Mouse (Mus musculus) MEL (cell line): ENCODE data around the gene Cdkal1.

ENCODE experiments used
- CHD1 ChIP-seq: IDR thresholded peaks from 2 replicates; pipeline ENCODE4 v1.6.1; 2012; ENCODE audit warnings: low read depth, mild to moderate bottlenecking, inconsistent platforms, low read length, improper control_type of control experiment
- CHD2 ChIP-seq: IDR thresholded peaks from 2 replicates; pipeline ENCODE4 v1.6.1; 2011; ENCODE audit warnings: low read length, improper control_type of control experiment
- CTCF ChIP-seq, 3 experiments: IDR thresholded peaks in 2 of 3; conservative IDR thresholded peaks in 1 of 3; 2 replicates each; pipeline ENCODE4 v1.5.1; 2011 to 2012; ENCODE audit warnings: low read length in 3 of 3, low read depth in 2 of 3, mild to moderate bottlenecking in 2 of 3, improper control_type of control experiment in 1 of 3, inconsistent platforms in 1 of 3, mixed read lengths in 1 of 3, moderate library complexity in 1 of 3; ENCODE audit not compliant: control insufficient read depth in 1 of 3, insufficient read depth in 1 of 3, poor library complexity in 1 of 3, severe bottlenecking in 1 of 3
- EP300 ChIP-seq, 2 experiments: IDR thresholded peaks; 2 replicates each; pipeline ENCODE4 v1.6.1; 2011; ENCODE audit warnings: improper control_type of control experiment in 2 of 2, low read length in 2 of 2, low read depth in 1 of 2, mild to moderate bottlenecking in 1 of 2
- MAFK ChIP-seq: IDR thresholded peaks from 2 replicates; pipeline ENCODE4 v1.6.1; 2011; ENCODE audit warnings: low read depth, mild to moderate bottlenecking, low read length, improper control_type of control experiment, borderline replicate concordance
- NRF1 ChIP-seq: IDR thresholded peaks from 2 replicates; pipeline ENCODE4 v1.6.1; 2014; ENCODE audit warnings: low read depth, mild to moderate bottlenecking, inconsistent platforms, low read length, improper control_type of control experiment, moderate library complexity; ENCODE audit not compliant: poor library complexity, insufficient read depth, severe bottlenecking
- POLR2A ChIP-seq, 2 experiments: IDR thresholded peaks; 2 replicates each; pipeline ENCODE4 v1.6.1; 2011 to 2012; ENCODE audit warnings: low read length in 2 of 2, mild to moderate bottlenecking in 2 of 2, control low read depth in 1 of 2, improper control_type of control experiment in 1 of 2, low read depth in 1 of 2, moderate library complexity in 1 of 2; ENCODE audit not compliant: control insufficient read depth in 1 of 2, insufficient read depth in 1 of 2, poor library complexity in 1 of 2
- RCOR1 ChIP-seq: IDR thresholded peaks from 2 replicates; pipeline ENCODE4 v1.6.1; 2012; ENCODE audit warnings: low read depth, mild to moderate bottlenecking, inconsistent platforms, low read length, improper control_type of control experiment
- SMC3 ChIP-seq: IDR thresholded peaks from 2 replicates; pipeline ENCODE4 v1.6.1; 2011; ENCODE audit warnings: low read depth, low read length, improper control_type of control experiment
- TAL1 ChIP-seq: IDR thresholded peaks from 2 replicates; pipeline ENCODE4 v1.6.1; 2012; ENCODE audit warnings: mild to moderate bottlenecking, inconsistent platforms, low read length, moderate library complexity, mixed read lengths
- TCF12 ChIP-seq: IDR thresholded peaks from 2 replicates; pipeline ENCODE4 v1.6.1; 2014; ENCODE audit warnings: low read depth, mild to moderate bottlenecking, inconsistent platforms, low read length, improper control_type of control experiment, moderate library complexity
- ZC3H11A ChIP-seq: IDR thresholded peaks from 2 replicates; pipeline ENCODE4 v1.6.1; 2012; ENCODE audit warnings: low read depth, mild to moderate bottlenecking, inconsistent platforms, low read length, improper control_type of control experiment
- ZMIZ1 ChIP-seq: IDR thresholded peaks from 2 replicates; pipeline ENCODE4 v1.6.1; 2012; ENCODE audit warnings: low read depth, mild to moderate bottlenecking, inconsistent platforms, low read length, improper control_type of control experiment, moderate library complexity

GRCm38 (mm10) chr13:29262164-29262563 is 593.3 kb downstream of the Cdkal1 start:
- TF ChIP-seq CHD1 (no peak), EP300 (IDR thresholded peaks at IDR 0.05; ENCODE audit: low read depth in 1 of 2, low read length in 2 of 2) (no peak), MAFK (no peak), NRF1 (no peak), ZC3H11A (no peak), TCF12 (no peak), POLR2A (IDR thresholded peaks at IDR 0.05; ENCODE audit: control insufficient read depth in 1 of 2, insufficient read depth in 1 of 2, low read depth in 1 of 2, low read length in 2 of 2, poor library complexity in 1 of 2) (no peak), TAL1 (no peak), RCOR1 (no peak), SMC3 (no peak), CHD2 (no peak), CTCF (IDR thresholded peaks at IDR 0.05 in 2 of 3, conservative IDR thresholded peaks at IDR 0.05 in 1 of 3; ENCODE audit: control insufficient read depth in 1 of 3, insufficient read depth in 1 of 3, low read depth in 2 of 3, low read length in 3 of 3, poor library complexity in 1 of 3, severe bottlenecking in 1 of 3) (no peak), ZMIZ1 (no peak)
